Mouse (Mus musculus) heart, postnatal 0 days (tissue): ENCODE results near the gene Uaca. TPM values are rescaled to one million over a fixed set of nuclear protein-coding genes. Genes with fewer than 3 reads are reported as not detected.

Source experiments
- ATAC-seq: fragments of 200-750 bp; cut with Nextera tagmentation; 2 replicates; pipeline ENCODE4 v1.8.0; 2017; ENCODE audit warnings: low read depth, moderate number of reproducible peaks, moderate library complexity; ENCODE audit not compliant: insufficient read depth
- DNase-seq: peaks from one replicate; pipeline ENCODE4 v3.0.0-alpha.2; 2016; ENCODE audit warnings: low spot score
- H3K27ac ChIP-seq: fragments of 300-500 bp; sonication (generic); 2 replicates; pipeline ENCODE4 v1.5.1; 2014; ENCODE audit warnings: low read depth, mild to moderate bottlenecking
- H3K27me3 ChIP-seq: fragments of 300-500 bp; sonication (generic); 2 replicates; pipeline ENCODE4 v1.6.1; 2014; ENCODE audit warnings: low read length, mixed read lengths; ENCODE audit not compliant: control insufficient read depth, insufficient read depth
- H3K36me3 ChIP-seq: fragments of 300-500 bp; sonication (generic); replicated peaks from 2 replicates; pipeline ENCODE4 v1.6.1; 2014; ENCODE audit warnings: low read length, mixed read lengths; ENCODE audit not compliant: control insufficient read depth, insufficient read depth
- H3K4me1 ChIP-seq: fragments of 300-500 bp; sonication (generic); 2 replicates; pipeline ENCODE4 v1.6.1; 2014; ENCODE audit warnings: antibody characterized with exemption; ENCODE audit not compliant: control insufficient read depth, insufficient read depth
- H3K4me2 ChIP-seq: fragments of 300-500 bp; sonication (generic); 2 replicates; pipeline ENCODE4 v1.6.1; 2014; ENCODE audit warnings: low read depth, mild to moderate bottlenecking, low read length, moderate library complexity
- H3K4me3 ChIP-seq: fragments of 300-500 bp; sonication (generic); 2 replicates; pipeline ENCODE4 v1.5.1; 2014; ENCODE audit warnings: low read depth, low read length
- H3K9ac ChIP-seq: fragments of 300-500 bp; sonication (generic); replicated peaks from 2 replicates; pipeline ENCODE4 v1.6.1; 2014; ENCODE audit warnings: low read depth, low read length, mixed read lengths
- H3K9me3 ChIP-seq: fragments of 300-500 bp; sonication (generic); replicated peaks from 2 replicates; pipeline ENCODE4 v1.6.1; 2016; ENCODE audit warnings: low read length; ENCODE audit not compliant: control insufficient read depth
- CTCF ChIP-seq: IDR thresholded peaks from 2 replicates; pipeline ENCODE4 v1.5.1; 2016; ENCODE audit warnings: antibody characterized with exemption, control low read depth, low read depth
- EP300 ChIP-seq: IDR thresholded peaks from 2 replicates; pipeline ENCODE4 v1.6.1; 2016; ENCODE audit warnings: antibody characterized with exemption, low read depth
- WGBS: fragments of 180-500 bp; shearing (Covaris S2); extraction: QIAGEN DNeasy Blood & Tissue Kit; methylation state at CpG from one replicate; pipeline ENCODE4 v1.1.7; 2014; 5-methylcytosine and 5-hydroxymethylcytosine counted together
- polyA plus RNA-seq: library from polyadenylated mRNA; unstranded; fragments of >200 nt; fragmentation: Nextera tagmentation; extraction: Ambion mirVana; gene quantifications from 2 replicates; pipeline ENCODE4 v1.2.1, GENCODE M21; 2015
- total RNA-seq: library from RNA; depleted of rRNA; stranded (reverse); fragments of >200 nt; gene quantifications from 2 replicates; pipeline ENCODE4 v1.2.3, GENCODE M21; 2014; ENCODE audit warnings: low replicate concordance

The Uaca gene
- total and polyA plus RNA-seq, 2 experiments from 2014 or later, result 5.5 to 18.6 TPM

DNA sequence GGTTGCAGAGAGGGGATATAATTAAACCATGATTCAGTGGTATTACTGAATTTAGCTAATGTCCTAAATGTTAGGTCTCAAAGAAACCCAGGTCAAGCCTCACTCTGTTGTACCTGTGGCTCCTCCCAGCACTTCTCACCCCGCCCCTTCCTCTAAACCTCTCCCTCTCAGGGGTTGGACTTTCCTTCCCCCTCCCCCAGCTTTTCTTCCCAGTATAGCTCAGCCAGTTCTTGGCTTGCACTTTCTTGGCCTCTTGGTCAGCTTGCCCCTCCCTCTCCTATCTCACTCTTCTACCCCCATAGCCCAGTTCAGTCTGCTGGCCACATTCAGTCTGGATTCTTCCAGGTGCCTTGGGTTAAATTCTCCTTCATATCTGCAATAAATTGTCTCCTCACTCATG lies 7.4 kb downstream of the Uaca start:
- Histone ChIP-seq H3K36me3 (no peaks in the 10 kb centered on the region), H3K9ac (no peak overlapping the region), H3K27ac (no peak overlapping the region), H3K4me1 (no peaks in the 10 kb centered on the region), H3K9me3 (no peaks in the 10 kb centered on the region), H3K4me3 (no peak overlapping the region), H3K27me3 (no peaks in the 10 kb centered on the region), H3K4me2 (no peak overlapping the region)
- DNase-seq (no peak), ATAC-seq (no peak)
- 67% methylated on average over 1 of the region's 1 CpGs for WGBS
- TF ChIP-seq EP300, result no peak
- no peak for TF ChIP-seq CTCF

DNA sequence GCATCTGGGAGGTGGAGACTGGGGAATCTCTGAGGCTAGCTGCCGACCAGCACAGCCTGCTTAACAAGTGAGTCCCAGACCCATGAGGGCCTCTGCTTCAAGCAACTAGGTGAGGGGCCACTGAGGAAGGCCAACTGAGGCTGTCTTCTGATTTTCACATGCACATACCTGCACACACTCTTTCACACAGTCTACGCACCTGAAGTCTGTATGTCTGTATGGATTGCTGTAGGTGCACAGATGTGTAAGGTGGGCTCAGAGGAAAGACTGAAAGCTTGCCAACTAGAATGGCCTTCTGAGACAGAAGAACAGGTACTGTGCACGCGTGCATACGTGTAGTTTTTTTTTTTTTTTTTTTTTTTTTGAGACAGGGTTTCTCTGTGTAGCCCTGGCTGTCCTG lies 8.0 kb downstream of the Uaca start:
- DNase-seq, result no peak
- TF ChIP-seq CTCF (no peak), EP300 (no peak)
- H3K9me3 ChIP-seq, result no peaks in the 10 kb centered on the region
- no peaks in the 10 kb centered on the region for H3K36me3 ChIP-seq
- no peak overlapping the region for H3K4me3 ChIP-seq
- H3K27ac ChIP-seq, result no peak overlapping the region
- ATAC-seq, result no peak
- H3K27me3 ChIP-seq, result no peaks in the 10 kb centered on the region
- 90% methylated on average over 5 of the region's 5 CpGs for WGBS
- no peaks in the 10 kb centered on the region for H3K4me1 ChIP-seq
- H3K4me2 ChIP-seq, result no peak overlapping the region
- no peak overlapping the region for H3K9ac ChIP-seq

DNA sequence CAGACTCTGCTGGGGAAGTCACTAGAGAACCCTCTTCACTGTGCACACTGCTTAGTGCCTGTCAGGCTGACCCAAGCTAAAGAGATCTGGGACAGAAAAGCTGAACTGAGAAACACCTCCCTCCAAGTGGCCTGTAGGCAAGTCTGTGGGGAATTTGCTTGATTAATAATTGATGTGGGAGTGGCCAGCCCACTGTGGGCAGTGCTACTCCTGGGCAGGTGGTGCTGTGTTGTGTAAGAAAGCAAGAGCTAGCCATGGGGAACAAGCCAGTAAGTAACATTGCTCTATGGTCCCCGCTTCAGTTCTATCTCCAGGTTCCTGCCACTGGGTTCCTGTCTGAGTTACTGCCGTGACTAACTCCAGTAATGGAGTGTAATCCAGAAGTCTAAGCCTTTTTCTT lies 11.7 kb downstream of the Uaca start:
- Histone ChIP-seq H3K36me3 (no peaks in the 10 kb centered on the region), H3K27me3 (no peaks in the 10 kb centered on the region), H3K9me3 (no peaks in the 10 kb centered on the region), H3K4me2 (no peak overlapping the region), H3K9ac (no peak overlapping the region), H3K4me1 (no peaks in the 10 kb centered on the region), H3K27ac (no peak overlapping the region), H3K4me3 (no peak overlapping the region)
- TF ChIP-seq EP300 (no peak), CTCF (no peak)
- ATAC-seq (no peak), DNase-seq (no peak)
- 95% methylated on average over 2 of the region's 2 CpGs for WGBS

DNA sequence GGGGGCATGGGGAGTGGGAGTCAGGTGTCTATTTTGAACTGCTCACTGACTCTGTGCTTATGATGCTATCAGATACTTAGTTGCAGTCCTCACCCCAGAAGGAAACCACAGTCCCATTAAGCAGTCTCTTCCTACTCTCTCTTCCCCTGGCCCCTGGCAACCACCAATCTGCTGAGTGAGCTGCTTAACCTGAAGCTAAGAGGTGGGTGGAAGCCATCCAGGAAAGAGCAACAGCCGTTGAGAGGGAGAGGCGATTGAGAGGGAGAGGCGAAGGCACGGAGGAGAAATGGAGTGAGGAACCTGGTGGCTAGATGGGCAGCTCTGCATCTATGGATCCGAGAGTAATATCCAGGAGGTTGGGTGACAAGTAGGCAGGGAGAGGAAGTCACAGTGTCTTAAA lies 13.7 kb downstream of the Uaca start:
- H3K4me2 ChIP-seq, result no peak overlapping the region
- ATAC-seq, result no peak
- DNase-seq, result no peak
- WGBS, result 70% methylated on average over 5 of the region's 5 CpGs
- no peaks in the 10 kb centered on the region for H3K36me3 ChIP-seq
- H3K27me3 ChIP-seq, result no peaks in the 10 kb centered on the region
- no peak overlapping the region for H3K27ac ChIP-seq
- no peak overlapping the region for H3K4me3 ChIP-seq
- TF ChIP-seq EP300, result no peak
- TF ChIP-seq CTCF, result no peak
- H3K4me1 ChIP-seq, result peaks cover 4% of the 10 kb centered on the region; the same call in 1 of the 2 replicates
- no peaks in the 10 kb centered on the region for H3K9me3 ChIP-seq
- H3K9ac ChIP-seq, result no peak overlapping the region

DNA sequence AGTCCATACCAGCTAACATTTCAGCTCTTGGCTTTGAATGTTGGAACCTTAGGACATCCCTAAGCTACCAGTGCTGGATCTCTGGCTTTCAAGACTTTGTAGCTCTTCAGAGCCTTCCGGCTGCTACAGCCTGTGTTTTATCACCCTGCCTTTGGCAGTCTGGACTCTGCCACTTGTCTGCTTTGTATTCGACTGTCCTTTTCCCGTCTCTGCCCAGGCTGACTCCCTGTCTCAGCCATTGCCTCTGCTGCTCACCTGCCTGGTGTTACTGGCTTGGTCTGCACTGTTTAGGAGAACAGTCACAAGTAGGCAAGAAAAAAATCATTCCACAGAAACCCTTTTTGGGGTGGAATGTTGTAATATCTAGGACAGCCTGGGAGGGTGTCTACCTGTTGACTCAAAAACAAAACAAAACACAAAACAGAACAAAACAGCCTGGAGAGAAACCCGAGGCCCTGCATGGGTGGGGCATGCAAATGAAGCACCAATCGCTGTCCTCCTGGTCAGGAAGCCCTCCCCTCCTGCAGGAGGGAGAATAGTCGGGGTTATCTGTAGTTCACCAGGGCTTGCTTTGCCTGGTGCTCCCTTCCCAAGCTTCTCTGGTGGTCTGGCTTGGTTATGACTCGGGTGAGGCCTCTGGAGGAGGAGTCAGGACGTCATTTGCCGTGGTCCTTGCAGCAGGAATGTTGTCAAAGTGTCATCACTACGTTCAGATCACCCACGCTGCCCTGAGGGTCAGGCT lies 19.0 kb downstream of the Uaca start:
- Histone ChIP-seq H3K4me3 (peak overlapping the region; percentile 32), H3K27me3 (no peaks in the 10 kb centered on the region), H3K4me2 (peak overlapping the region; percentile 57), H3K36me3 (no peaks in the 10 kb centered on the region), H3K9ac (peak overlapping the region; percentile 25), H3K27ac (peak overlapping the region; percentile 88), H3K4me1 (peaks cover 19% of the 10 kb centered on the region), H3K9me3 (no peaks in the 10 kb centered on the region)
- TF ChIP-seq EP300 (no peak), CTCF (no peak)
- peak; percentile 84 for DNase-seq
- WGBS, result 5% methylated on average over 11 of the region's 11 CpGs
- ATAC-seq, result peak; percentile 87

DNA sequence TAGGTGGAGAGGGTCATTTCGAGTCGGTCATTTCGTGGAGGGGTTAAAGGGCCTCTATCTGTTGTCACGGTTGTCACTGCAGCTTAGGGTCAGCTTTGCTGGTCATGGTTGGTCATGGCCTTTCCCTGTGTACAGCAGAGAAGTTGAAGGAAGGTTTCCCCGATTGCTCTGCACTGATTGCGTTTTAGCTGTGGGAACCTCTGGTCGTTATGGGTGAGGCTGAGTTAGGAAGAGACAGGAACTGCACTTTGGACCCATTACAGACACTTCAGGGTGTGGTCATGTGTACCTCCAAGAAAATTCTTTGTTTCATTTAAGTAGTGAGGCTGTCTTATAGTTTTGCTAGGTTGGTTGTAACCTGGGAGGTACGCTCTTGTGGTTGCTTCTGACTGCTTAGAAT lies 21.2 kb downstream of the Uaca start:
- H3K9me3 ChIP-seq, result no peaks in the 10 kb centered on the region
- peaks cover 19% of the 10 kb centered on the region for H3K4me1 ChIP-seq
- ATAC-seq, result no peak
- no peak for TF ChIP-seq CTCF
- no peak overlapping the region for H3K27ac ChIP-seq
- no peaks in the 10 kb centered on the region for H3K36me3 ChIP-seq
- H3K4me2 ChIP-seq, result no peak overlapping the region
- no peaks in the 10 kb centered on the region for H3K27me3 ChIP-seq
- H3K4me3 ChIP-seq, result no peak overlapping the region
- no peak overlapping the region for H3K9ac ChIP-seq
- DNase-seq, result no peak
- 88% methylated on average over 8 of the region's 8 CpGs for WGBS
